Mouse (Mus musculus): Measurements from ENCODE around the gene Eif1ad.
"Not testable (repeated sequence)": the region's sequence is repeated elsewhere in the genome, so short reads cannot be mapped to it uniquely, and the experiment has no call there.

The Eif1ad gene

DNA sequence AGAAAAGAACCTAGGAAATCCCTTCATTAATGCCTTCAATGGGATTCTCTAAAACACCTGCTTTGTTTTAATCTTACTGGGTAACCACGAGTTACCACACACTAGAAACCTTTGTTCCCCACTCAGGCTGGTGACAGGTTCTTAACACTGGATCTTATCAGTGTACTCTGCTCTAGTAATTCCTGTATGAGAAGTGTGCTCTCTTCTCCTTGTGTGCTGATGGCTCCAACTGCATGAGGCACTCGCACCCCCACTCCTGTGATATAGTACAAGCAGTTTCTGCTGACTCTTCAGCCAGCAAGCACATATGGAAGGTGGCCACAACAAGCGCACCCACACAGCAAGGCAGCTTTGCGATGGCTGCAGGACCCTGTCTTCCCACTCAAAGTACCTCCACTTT is 7.6 kb downstream of the Eif1ad start:
- no peak for ATAC-seq (ENCODE audit: insufficient number of reproducible peaks, low FRiP score, low TSS enrichment)

- no peak for ATAC-seq (ENCODE audit: insufficient number of reproducible peaks, low FRiP score, low TSS enrichment)
These were observed 8.2 kb downstream of the Eif1ad start for GRCm38 (mm10) chr19:5374748-5375147.

- ATAC-seq (ENCODE audit: insufficient number of reproducible peaks, low FRiP score, low TSS enrichment) = no peak
These were observed 10.9 kb downstream of the Eif1ad start for GRCm38 (mm10) chr19:5377446-5377845.

GRCm38 (mm10) chr19:5383326-5383725 is 16.8 kb downstream of the Eif1ad start:
- ATAC-seq (ENCODE audit: insufficient number of reproducible peaks, low FRiP score, low TSS enrichment) = no peak

DNA sequence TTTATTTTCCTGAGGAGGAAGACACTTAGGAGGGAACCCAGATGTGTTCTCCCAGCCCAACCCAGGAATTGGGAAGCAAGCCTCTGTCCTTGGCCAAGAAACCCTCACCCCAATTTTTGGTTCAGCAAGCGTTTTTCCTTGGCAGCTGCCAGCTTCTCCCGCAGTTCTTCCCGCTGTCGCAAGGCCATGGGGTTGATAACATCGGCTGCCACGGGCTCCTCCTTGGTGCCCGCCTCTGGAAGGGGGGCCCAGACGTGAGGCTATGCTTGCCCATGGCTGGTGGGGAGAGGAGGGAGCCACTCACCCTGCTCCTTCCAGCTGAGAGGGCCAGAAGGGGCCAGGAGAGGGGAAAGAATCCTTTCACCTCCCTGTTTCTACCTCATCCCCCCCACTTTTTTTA is 18.2 kb downstream of the Eif1ad start:
- no peak for ATAC-seq (ENCODE audit: insufficient number of reproducible peaks, low FRiP score, low TSS enrichment)

DNA sequence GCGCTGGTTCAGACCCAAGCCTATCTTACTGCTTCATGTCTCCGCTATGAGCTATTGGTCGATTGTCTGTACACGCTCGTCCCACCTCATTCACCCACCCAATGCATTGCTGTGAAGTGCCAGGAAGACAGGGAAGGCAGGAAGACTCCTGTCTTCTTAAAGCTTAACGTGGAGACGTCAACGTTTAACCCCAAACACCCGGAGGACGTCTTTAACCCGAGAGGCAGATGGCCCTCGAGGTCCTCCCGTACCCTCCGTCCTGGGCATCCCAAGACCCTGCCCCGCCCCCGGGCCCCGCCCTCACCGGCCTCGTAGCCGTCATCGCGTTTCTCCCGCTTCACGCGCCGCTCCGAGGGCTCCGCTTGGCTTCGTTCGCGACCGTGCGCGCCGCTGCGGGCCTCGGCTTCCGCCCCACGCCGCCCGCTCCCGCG is 21.5 kb downstream of the Eif1ad start:
- ATAC-seq (ENCODE audit: insufficient number of reproducible peaks, low FRiP score, low TSS enrichment) = no peak

- peak; percentile 94 for ATAC-seq (ENCODE audit: insufficient number of reproducible peaks, low FRiP score, low TSS enrichment)
These were observed 22.2 kb downstream of the Eif1ad start, which contains the start of gene Sart1 for GRCm38 (mm10) chr19:5388588-5389242. TSS of gene Sart1 (minus strand) at chr19:5388703.

GRCm38 (mm10) chr19:5389647-5390046 is 23.1 kb downstream of the Eif1ad start:
- ATAC-seq (ENCODE audit: insufficient number of reproducible peaks, low FRiP score, low TSS enrichment) = no peak

DNA sequence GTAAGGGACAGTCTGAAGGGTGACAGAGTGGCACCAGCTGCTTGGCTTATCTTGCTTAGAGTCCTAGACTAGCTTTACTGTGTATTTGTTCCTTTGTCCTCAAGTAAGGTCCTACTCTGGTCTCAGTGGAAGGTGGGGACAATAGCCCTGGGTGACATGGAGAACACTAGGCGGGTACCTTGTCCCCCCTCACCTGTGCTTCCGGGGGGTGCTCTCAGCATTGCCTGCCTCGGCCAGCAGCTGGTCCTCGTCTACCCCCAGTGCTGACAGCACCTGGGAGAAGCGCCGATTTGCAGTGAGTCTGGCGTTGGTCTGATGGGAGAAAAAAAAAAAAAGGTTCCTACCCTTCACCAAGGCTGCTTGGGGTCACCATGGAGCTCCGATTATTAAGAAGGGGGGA is 23.9 kb downstream of the Eif1ad start:
- ATAC-seq (ENCODE audit: insufficient number of reproducible peaks, low FRiP score, low TSS enrichment) = no peak

DNA sequence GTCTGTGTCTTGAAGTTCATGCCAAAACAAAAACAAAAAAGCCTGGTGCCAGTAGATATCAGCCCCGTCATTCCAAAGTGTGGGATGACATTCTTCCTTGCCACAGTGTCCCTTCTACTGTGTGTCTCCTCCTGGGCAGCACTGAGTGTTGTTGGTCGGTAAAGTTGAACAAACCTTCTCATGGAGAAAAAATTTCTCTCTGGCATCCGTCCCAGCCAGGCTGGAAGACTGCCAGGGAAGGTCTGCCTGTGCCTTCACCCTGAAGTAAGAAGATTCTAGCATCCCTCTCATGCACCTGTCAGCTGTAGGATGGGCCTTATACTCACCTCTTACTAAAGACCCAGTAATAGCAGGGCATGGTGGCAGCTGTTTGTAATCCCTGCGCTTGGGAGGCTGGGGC is 26.4 kb downstream of the Eif1ad start:
- no peak for ATAC-seq (ENCODE audit: insufficient number of reproducible peaks, low FRiP score, low TSS enrichment)

GRCm38 (mm10) chr19:5394168-5394567 is 27.6 kb downstream of the Eif1ad start:
- no peak for ATAC-seq (ENCODE audit: insufficient number of reproducible peaks, low FRiP score, low TSS enrichment)

- no peak for ATAC-seq (ENCODE audit: insufficient number of reproducible peaks, low FRiP score, low TSS enrichment)
These were observed 28.8 kb downstream of the Eif1ad start for GRCm38 (mm10) chr19:5395371-5395770.

DNA sequence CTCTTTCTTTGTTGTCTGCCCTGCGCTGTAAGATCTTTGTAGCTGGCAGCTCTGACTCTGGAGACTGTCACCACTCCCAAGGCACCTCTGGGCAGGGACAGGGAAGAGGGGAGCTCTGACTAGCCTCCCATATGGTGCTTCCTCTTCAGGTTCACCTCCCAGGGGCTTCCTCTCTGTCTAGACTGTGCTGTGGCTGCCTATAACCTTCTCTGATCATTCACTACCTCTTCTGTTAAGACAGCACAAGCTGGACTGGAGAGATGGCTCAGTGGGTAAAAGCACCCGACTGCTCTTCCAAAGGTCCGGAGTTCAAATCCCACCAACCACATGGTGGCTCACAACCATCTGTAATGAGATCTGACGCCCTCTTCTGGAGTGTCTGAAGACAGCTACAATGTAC is 34.5 kb downstream of the Eif1ad start:
- ATAC-seq (ENCODE audit: insufficient number of reproducible peaks, low FRiP score, low TSS enrichment) = not testable (repeated sequence)

- ATAC-seq (ENCODE audit: insufficient number of reproducible peaks, low FRiP score, low TSS enrichment) = no peak
These were observed 35.8 kb downstream of the Eif1ad start, which contains the start of gene Tsga10ip for GRCm38 (mm10) chr19:5402293-5402692. TSS of gene Tsga10ip (minus strand) at chr19:5402526.

GRCm38 (mm10) chr19:5405924-5406323 is 39.4 kb downstream of the Eif1ad start:
- no peak for ATAC-seq (ENCODE audit: insufficient number of reproducible peaks, low FRiP score, low TSS enrichment)

DNA sequence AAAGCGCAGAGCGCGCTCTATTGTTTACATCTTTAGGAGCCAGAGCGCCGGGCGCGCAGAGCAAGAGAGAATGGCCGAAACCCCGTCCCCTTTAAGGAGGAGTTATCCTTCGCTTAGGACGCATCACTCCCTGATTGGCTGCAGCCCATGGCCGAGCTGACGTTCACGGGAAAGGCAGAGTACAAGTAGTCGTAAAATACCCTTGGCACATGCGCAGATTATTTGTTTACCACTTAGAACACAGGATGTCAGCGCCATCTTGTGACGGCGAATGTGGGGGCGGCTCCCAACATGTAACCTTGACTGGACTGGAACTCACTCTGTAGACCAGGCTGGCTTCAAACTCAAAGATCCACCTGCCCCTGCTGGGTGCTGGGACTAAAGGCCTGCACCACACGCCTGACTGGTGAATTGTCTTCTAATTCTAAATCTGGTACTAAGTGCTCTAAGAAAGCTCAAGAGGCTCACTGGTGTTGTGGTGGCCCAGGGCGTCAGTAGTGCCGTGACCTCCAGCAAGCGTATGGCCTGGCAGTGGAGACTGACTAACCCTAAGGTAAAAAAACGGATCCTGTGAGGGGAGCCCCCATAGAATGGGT is 40.1 kb downstream of the Eif1ad start:
- not testable (repeated sequence) for ATAC-seq (ENCODE audit: insufficient number of reproducible peaks, low FRiP score, low TSS enrichment)

GRCm38 (mm10) chr19:5407133-5407532 is 40.6 kb downstream of the Eif1ad start:
- ATAC-seq (ENCODE audit: insufficient number of reproducible peaks, low FRiP score, low TSS enrichment) = peak; percentile 87; the same call in 1 of the 2 replicates

- ATAC-seq (ENCODE audit: insufficient number of reproducible peaks, low FRiP score, low TSS enrichment) = no peak
These were observed 41.8 kb downstream of the Eif1ad start for GRCm38 (mm10) chr19:5408057-5409001.

GRCm38 (mm10) chr19:5409068-5409467 is 42.5 kb downstream of the Eif1ad start:
- no peak for ATAC-seq (ENCODE audit: insufficient number of reproducible peaks, low FRiP score, low TSS enrichment)

DNA sequence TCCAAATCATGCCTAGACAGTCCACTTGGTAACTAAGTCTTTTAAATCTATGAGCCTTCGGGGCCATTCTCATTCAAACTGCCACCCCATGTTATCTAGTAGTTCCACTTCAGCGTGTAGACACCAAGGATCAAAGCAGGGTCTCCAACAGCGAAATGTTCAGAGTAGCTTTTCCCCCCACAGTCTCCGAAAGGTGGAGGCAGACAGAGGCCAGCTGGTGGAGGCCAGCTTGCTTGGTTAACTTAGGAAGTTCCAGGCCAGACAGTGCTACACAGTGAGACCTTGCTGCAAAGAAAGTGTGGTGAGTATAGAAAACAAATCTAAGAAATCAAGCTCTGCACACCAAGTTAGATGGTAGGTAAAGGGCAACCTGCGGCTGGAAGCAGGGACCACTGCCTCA is 44.1 kb downstream of the Eif1ad start:
- ATAC-seq (ENCODE audit: insufficient number of reproducible peaks, low FRiP score, low TSS enrichment) = no peak

GRCm38 (mm10) chr19:5411961-5412360 is 45.4 kb downstream of the Eif1ad start:
- no peak for ATAC-seq (ENCODE audit: insufficient number of reproducible peaks, low FRiP score, low TSS enrichment)

All from cerebellum, adult (tissue).